Mouse (Mus musculus): ENCODE data around the gene Slc25a54.

DNA sequence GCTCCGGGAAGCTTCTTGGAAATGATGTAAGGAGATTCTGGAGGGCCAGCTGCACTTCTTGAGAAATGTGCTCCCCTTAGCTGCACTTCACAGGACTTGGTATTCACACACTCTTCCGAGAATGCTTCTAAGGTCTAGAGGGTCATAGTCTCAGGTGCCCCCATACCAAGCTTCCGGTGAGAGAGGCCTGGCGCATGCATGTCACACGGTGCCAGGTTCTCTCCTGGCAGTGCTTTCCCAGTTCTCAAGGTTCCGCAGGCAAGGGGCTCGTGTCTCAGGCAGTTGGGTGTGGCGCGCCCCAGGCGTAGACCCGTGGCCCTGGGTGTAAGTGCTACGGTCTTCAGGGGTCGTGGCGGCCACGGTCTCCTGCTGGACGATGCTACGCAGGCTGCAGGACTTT is at the start of gene Slc25a54:
- no peak for TF ChIP-seq CTCF (IDR thresholded peaks at IDR 0.05; ENCODE audit: low read depth)
- no peak for TF ChIP-seq EP300 (IDR thresholded peaks at IDR 0.05; ENCODE audit: low read depth)

Data from liver, embryonic 14.5 days (tissue).